Mouse (Mus musculus) MEL (cell line): ENCODE data around the gene Fam222b. TPM values are rescaled to one million over a fixed set of nuclear protein-coding genes. Genes with fewer than 3 reads are reported as not detected.

ENCODE experiments used
- DNase-seq: peaks from one replicate; pipeline ENCODE4 v3.0.0; 2011; ENCODE audit warnings: low read depth, low spot score
- H3K27ac ChIP-seq: 2 replicates; pipeline ENCODE4 v1.5.1; 2012; ENCODE audit warnings: low read depth, mild to moderate bottlenecking, control low read depth, low read length, moderate library complexity; ENCODE audit not compliant: control insufficient read depth
- H3K27me3 ChIP-seq, 2 experiments: fragments of 150-350 bp in 1 of 2; sonication (generic) in 1 of 2; 2 replicates each; pipeline ENCODE4 v1.6.1; 2012; ENCODE audit warnings: low read length in 2 of 2, mild to moderate bottlenecking in 2 of 2, improper control_type of control experiment in 1 of 2, moderate library complexity in 1 of 2; ENCODE audit not compliant: insufficient read depth in 2 of 2, control insufficient read depth in 1 of 2
- H3K36me3 ChIP-seq, 2 experiments: 2 replicates each; pipeline ENCODE4 v1.6.1; 2012 to 2014; ENCODE audit warnings: low read length in 2 of 2, improper control_type of control experiment in 1 of 2, inconsistent platforms in 1 of 2, mild to moderate bottlenecking in 1 of 2; ENCODE audit not compliant: insufficient read depth in 2 of 2, control insufficient read depth in 1 of 2
- H3K4me1 ChIP-seq, 2 experiments: fragments of 150-350 bp in 1 of 2; sonication (generic) in 1 of 2; 2 replicates each; pipeline ENCODE4 v1.6.1; 2012; ENCODE audit warnings: low read length in 2 of 2, improper control_type of control experiment in 1 of 2, mild to moderate bottlenecking in 1 of 2; ENCODE audit not compliant: insufficient read depth in 2 of 2, control insufficient read depth in 1 of 2
- H3K4me3 ChIP-seq, 2 experiments: fragments of 150-350 bp in 1 of 2; sonication (generic) in 1 of 2; 2 replicates each; pipeline ENCODE4 v1.5.1; 2012; ENCODE audit warnings: low read depth in 2 of 2, low read length in 2 of 2, mild to moderate bottlenecking in 2 of 2, moderate library complexity in 2 of 2, control low read depth in 1 of 2, improper control_type of control experiment in 1 of 2; ENCODE audit not compliant: control insufficient read depth in 1 of 2, insufficient read depth in 1 of 2
- H3K79me2 ChIP-seq: 2 replicates; pipeline ENCODE4 v1.6.1; 2012; ENCODE audit warnings: mild to moderate bottlenecking, low read length, moderate library complexity; ENCODE audit not compliant: control insufficient read depth, poor library complexity, insufficient read depth
- H3K9ac ChIP-seq: 2 replicates; pipeline ENCODE4 v1.6.1; 2012; ENCODE audit warnings: low read depth, mild to moderate bottlenecking, control low read depth, low read length, moderate library complexity; ENCODE audit not compliant: control insufficient read depth, poor library complexity, severe bottlenecking
- H3K9me3 ChIP-seq: fragments of 150-350 bp; sonication (generic); replicated peaks from 2 replicates; pipeline ENCODE4 v1.6.1; 2012; ENCODE audit warnings: mild to moderate bottlenecking, low read length, improper control_type of control experiment, moderate library complexity; ENCODE audit not compliant: insufficient read depth
- BHLHE40 ChIP-seq: IDR thresholded peaks from 2 replicates; pipeline ENCODE4 v1.6.1; 2012; ENCODE audit warnings: low read depth, mild to moderate bottlenecking, inconsistent platforms, low read length, improper control_type of control experiment, borderline replicate concordance
- CHD2 ChIP-seq: IDR thresholded peaks from 2 replicates; pipeline ENCODE4 v1.6.1; 2011; ENCODE audit warnings: low read length, improper control_type of control experiment
- E2F4 ChIP-seq: IDR thresholded peaks from 2 replicates; pipeline ENCODE4 v1.6.1; 2011; ENCODE audit warnings: low read depth, low read length, improper control_type of control experiment, borderline replicate concordance
- GATA1 ChIP-seq: IDR thresholded peaks from 2 replicates; pipeline ENCODE4 v1.6.1; 2011; ENCODE audit warnings: low read depth, low read length, improper control_type of control experiment
- JUND ChIP-seq: IDR thresholded peaks from 2 replicates; pipeline ENCODE4 v1.6.1; 2011; ENCODE audit warnings: low read depth, mild to moderate bottlenecking, improper control_type of control experiment, low read length
- MAZ ChIP-seq: IDR thresholded peaks from 2 replicates; pipeline ENCODE4 v1.6.1; 2012; ENCODE audit warnings: low read depth, mild to moderate bottlenecking, inconsistent platforms, low read length, improper control_type of control experiment
- MEF2A ChIP-seq: IDR thresholded peaks from 2 replicates; pipeline ENCODE4 v1.6.1; 2014; ENCODE audit warnings: low read depth, mild to moderate bottlenecking, inconsistent platforms, low read length, improper control_type of control experiment; ENCODE audit not compliant: poor library complexity, insufficient replicate concordance, severe bottlenecking; ENCODE audit errors: extremely low read depth
- MYC ChIP-seq: IDR thresholded peaks from 2 replicates; pipeline ENCODE4 v1.6.1; 2011; ENCODE audit warnings: low read depth, mild to moderate bottlenecking, low read length, improper control_type of control experiment, moderate library complexity
- NELFE ChIP-seq: IDR thresholded peaks from 2 replicates; pipeline ENCODE4 v1.6.1; 2011; ENCODE audit warnings: low read depth, low read length, improper control_type of control experiment
- NRF1 ChIP-seq: IDR thresholded peaks from 2 replicates; pipeline ENCODE4 v1.6.1; 2014; ENCODE audit warnings: low read depth, mild to moderate bottlenecking, inconsistent platforms, low read length, improper control_type of control experiment, moderate library complexity; ENCODE audit not compliant: poor library complexity, insufficient read depth, severe bottlenecking
- POLR2A ChIP-seq, 2 experiments: IDR thresholded peaks; 2 replicates each; pipeline ENCODE4 v1.6.1; 2011 to 2012; ENCODE audit warnings: low read length in 2 of 2, mild to moderate bottlenecking in 2 of 2, control low read depth in 1 of 2, improper control_type of control experiment in 1 of 2, low read depth in 1 of 2, moderate library complexity in 1 of 2; ENCODE audit not compliant: control insufficient read depth in 1 of 2, insufficient read depth in 1 of 2, poor library complexity in 1 of 2
- POLR2AphosphoS2 ChIP-seq: IDR thresholded peaks from 2 replicates; pipeline ENCODE4 v1.6.1; 2011; ENCODE audit warnings: low read length, improper control_type of control experiment
- POLR2AphosphoS5 ChIP-seq: IDR thresholded peaks from 2 replicates; pipeline ENCODE4 v1.6.1; 2012; ENCODE audit warnings: low read depth, borderline replicate concordance, mild to moderate bottlenecking, inconsistent platforms, low read length, moderate library complexity, mixed read lengths
- RAD21 ChIP-seq: IDR thresholded peaks from 2 replicates; pipeline ENCODE4 v1.6.1; 2011; ENCODE audit warnings: mild to moderate bottlenecking, low read depth, low read length, improper control_type of control experiment
- RCOR1 ChIP-seq: IDR thresholded peaks from 2 replicates; pipeline ENCODE4 v1.6.1; 2012; ENCODE audit warnings: low read depth, mild to moderate bottlenecking, inconsistent platforms, low read length, improper control_type of control experiment
- ZMIZ1 ChIP-seq: IDR thresholded peaks from 2 replicates; pipeline ENCODE4 v1.6.1; 2012; ENCODE audit warnings: low read depth, mild to moderate bottlenecking, inconsistent platforms, low read length, improper control_type of control experiment, moderate library complexity
- ZNF384 ChIP-seq: IDR thresholded peaks from 2 replicates; pipeline ENCODE4 v1.6.1; 2012; ENCODE audit warnings: low read depth, mild to moderate bottlenecking, inconsistent platforms, low read length, improper control_type of control experiment
- polyA plus RNA-seq, 2 experiments: library from polyadenylated mRNA; stranded (reverse) in 1 of 2; unstranded in 1 of 2; fragments of >175 nt in 1 of 2; fragments of >200 nt in 1 of 2; gene quantifications; 2 replicates each; pipeline versions ENCODE4 v1.2.1 to v1.2.4; 2012; ENCODE audit warnings: low replicate concordance in 2 of 2, low read depth in 1 of 2; ENCODE audit not compliant: insufficient read length in 2 of 2, insufficient read depth in 1 of 2, missing spikeins in 1 of 2
- total RNA-seq: library from RNA; depleted of rRNA; stranded (reverse); fragments of 300-350 nt; gene quantifications from 2 replicates; pipeline ENCODE4 v1.2.3, GENCODE M21; 2012

Fam222b gene
- total and polyA plus RNA-seq, 3 experiments: 2.4 to 8.1 TPM; not detected in 1

DNA sequence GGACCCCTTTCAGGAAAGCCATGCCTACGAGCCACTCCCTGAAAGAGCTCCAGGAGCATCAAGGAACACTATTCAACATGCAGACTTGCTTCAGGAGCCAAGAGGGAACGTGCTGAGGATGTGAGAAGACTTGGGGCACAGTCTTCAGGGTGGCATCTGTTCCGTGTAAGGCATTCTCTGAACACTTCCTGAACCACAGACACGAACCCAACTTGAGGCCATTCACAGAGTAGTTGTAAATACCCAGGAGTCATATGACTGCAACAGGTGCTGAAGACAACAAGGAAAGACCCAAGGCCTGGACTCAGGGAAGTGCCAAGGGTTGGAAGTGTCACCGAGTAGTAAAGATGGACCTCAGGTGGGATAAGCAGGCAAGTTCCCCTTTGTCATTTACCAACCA lies 26.9 kb upstream of the Fam222b start:
- TF ChIP-seq MEF2A (no peak), POLR2A (IDR thresholded peaks at IDR 0.05; ENCODE audit: control insufficient read depth in 1 of 2, insufficient read depth in 1 of 2, low read depth in 1 of 2, low read length in 2 of 2, poor library complexity in 1 of 2) (no peak), ZMIZ1 (no peak), RCOR1 (no peak), JUND (no peak)
- no peak overlapping the region for H3K9ac ChIP-seq
- H3K27ac ChIP-seq: no peak overlapping the region
- H3K36me3 ChIP-seq: peaks cover 0 to 48% of the 10 kb centered on the region in 2 experiments; a peak in 2 of 4 replicates
- no peak for DNase-seq
- no peak overlapping the region for H3K4me3 ChIP-seq
- no peaks in the 10 kb centered on the region for H3K27me3 ChIP-seq
- no peaks in the 10 kb centered on the region for H3K79me2 ChIP-seq
- no peaks in the 10 kb centered on the region for H3K9me3 ChIP-seq
- peaks cover 23 to 49% of the 10 kb centered on the region in 2 experiments for H3K4me1 ChIP-seq

DNA sequence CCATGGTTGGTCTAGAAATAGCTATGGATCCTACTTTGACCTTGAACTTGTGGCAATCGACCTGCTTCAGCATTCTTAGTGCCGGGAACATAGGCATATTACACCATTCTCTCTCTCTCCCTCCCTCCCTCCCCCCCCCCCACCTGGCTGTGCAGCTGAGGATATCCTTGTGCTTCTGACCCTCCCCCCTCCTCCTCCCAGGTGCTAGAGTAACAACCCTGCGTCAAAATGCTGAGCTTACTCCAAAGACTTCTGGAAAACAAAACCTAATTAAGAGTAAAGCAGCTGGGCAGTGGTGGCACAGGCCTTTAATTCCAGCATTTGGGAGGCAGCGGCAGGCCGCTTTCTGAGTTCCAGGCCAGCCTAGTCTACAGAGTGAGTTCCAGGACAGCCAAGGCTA lies 25.3 kb upstream of the Fam222b start:
- H3K9me3 ChIP-seq: no peaks in the 10 kb centered on the region
- peaks cover 4% of the 10 kb centered on the region; the same call in 1 of the 2 replicates for H3K79me2 ChIP-seq
- DNase-seq: no peak
- H3K9ac ChIP-seq: peak overlapping the region; percentile 20
- TF ChIP-seq NRF1 (no peak), BHLHE40 (no peak), MAZ (no peak), JUND (no peak), E2F4 (no peak), GATA1 (no peak), NELFE (no peak), RAD21 (no peak), MYC (no peak), ZNF384 (no peak), CHD2 (no peak), RCOR1 (no peak), POLR2AphosphoS5 (no peak), POLR2AphosphoS2 (no peak), ZMIZ1 (no peak)
- TF ChIP-seq, all 39 proteins: peak for 0
- Histone ChIP-seq H3K4me1 (peaks cover 28 to 63% of the 10 kb centered on the region in 2 experiments), H3K27me3 (no peaks in the 10 kb centered on the region), H3K27ac (peak overlapping the region; percentile 66), H3K4me3 (no peak overlapping the region), H3K36me3 (peaks cover 3 to 63% of the 10 kb centered on the region in 2 experiments; a peak in 3 of 4 replicates)
